Mouse (Mus musculus): ENCODE data around the gene Elp4. TPM values are rescaled to one million over a fixed set of nuclear protein-coding genes. Genes with fewer than 3 reads are reported as not detected.
A peak's percentile ranks its signal among the peaks of the same experiment; 100 is the strongest.

Elp4 gene
- total and polyA plus RNA-seq, 3 experiments, result 5.4 to 32.7 (median 27.7) TPM

GRCm38 (mm10) chr2:105779320-105779891, 125.0 kb downstream of the Elp4 start:
- no peak for DNase-seq (ENCODE audit: low spot score)
- no peak for ATAC-seq (ENCODE audit: extremely low read depth, insufficient number of reproducible peaks, low FRiP score, poor library complexity, severe bottlenecking)
- Histone ChIP-seq H3K36me3 (replicated peaks) (peaks cover 8% of the 10 kb centered on the region), H3K9me3 (replicated peaks) (no peaks in the 10 kb centered on the region), H3K27me3 (ENCODE audit: insufficient read depth, low read length) (no peaks in the 10 kb centered on the region), H3K4me3 (ENCODE audit: low read depth, low read length) (no peak overlapping the region), H3K4me1 (ENCODE audit: insufficient read depth, low read depth, low read length) (no peaks in the 10 kb centered on the region)
- TF ChIP-seq POLR2AphosphoS5 (IDR thresholded peaks at IDR 0.05; ENCODE audit: insufficient replicate concordance, low read depth, low read length) (no peak), GATA1 (IDR thresholded peaks at IDR 0.05; ENCODE audit: borderline replicate concordance, low read length) (no peak), GATA2 (IDR thresholded peaks at IDR 0.05; ENCODE audit: borderline replicate concordance, low read depth, low read length) (no peak), CTCF (IDR thresholded peaks at IDR 0.05; ENCODE audit: low read depth, low read length) (no peak), TAL1 (conservative IDR thresholded peaks at IDR 0.05; ENCODE audit: low read depth, low read length) (no peak)

GRCm38 (mm10) chr2:105771314-105771713, 133.1 kb downstream of the Elp4 start:
- peaks cover 7% of the 10 kb centered on the region for H3K4me1 ChIP-seq (ENCODE audit: insufficient read depth, low read depth, low read length)
- H3K9me3 ChIP-seq (replicated peaks), result peaks cover 3% of the 10 kb centered on the region; the same call in 1 of the 2 replicates
- no peak overlapping the region for H3K4me3 ChIP-seq (ENCODE audit: low read depth, low read length)
- DNase-seq (ENCODE audit: low spot score) (no peak), ATAC-seq (ENCODE audit: extremely low read depth, insufficient number of reproducible peaks, low FRiP score, poor library complexity, severe bottlenecking) (no peak)
- no peak for TF ChIP-seq GATA1 (IDR thresholded peaks at IDR 0.05; ENCODE audit: borderline replicate concordance, low read length)
- no peak for TF ChIP-seq POLR2AphosphoS5 (IDR thresholded peaks at IDR 0.05; ENCODE audit: insufficient replicate concordance, low read depth, low read length)
- TF ChIP-seq TAL1 (conservative IDR thresholded peaks at IDR 0.05; ENCODE audit: low read depth, low read length), result no peak
- TF ChIP-seq GATA2 (IDR thresholded peaks at IDR 0.05; ENCODE audit: borderline replicate concordance, low read depth, low read length), result no peak
- no peak for TF ChIP-seq CTCF (IDR thresholded peaks at IDR 0.05; ENCODE audit: low read depth, low read length)
- H3K36me3 ChIP-seq (replicated peaks), result peaks cover 6% of the 10 kb centered on the region
- H3K27me3 ChIP-seq (ENCODE audit: insufficient read depth, low read length), result no peaks in the 10 kb centered on the region

GRCm38 (mm10) chr2:105769747-105770328, 134.5 kb downstream of the Elp4 start:
- ATAC-seq (ENCODE audit: extremely low read depth, insufficient number of reproducible peaks, low FRiP score, poor library complexity, severe bottlenecking) (peak; percentile 80), DNase-seq (ENCODE audit: low spot score) (no peak)
- Histone ChIP-seq H3K36me3 (replicated peaks) (peaks cover 6% of the 10 kb centered on the region), H3K27me3 (ENCODE audit: insufficient read depth, low read length) (no peaks in the 10 kb centered on the region), H3K4me1 (ENCODE audit: insufficient read depth, low read depth, low read length) (peaks cover 7% of the 10 kb centered on the region), H3K9me3 (replicated peaks) (peaks cover 3% of the 10 kb centered on the region; the same call in 1 of the 2 replicates), H3K4me3 (ENCODE audit: low read depth, low read length) (no peak overlapping the region)
- TF ChIP-seq GATA1 (IDR thresholded peaks at IDR 0.05; ENCODE audit: borderline replicate concordance, low read length) (no peak), GATA2 (IDR thresholded peaks at IDR 0.05; ENCODE audit: borderline replicate concordance, low read depth, low read length) (no peak), CTCF (IDR thresholded peaks at IDR 0.05; ENCODE audit: low read depth, low read length) (no peak), TAL1 (conservative IDR thresholded peaks at IDR 0.05; ENCODE audit: low read depth, low read length) (peak; percentile 51), POLR2AphosphoS5 (IDR thresholded peaks at IDR 0.05; ENCODE audit: insufficient replicate concordance, low read depth, low read length) (no peak)

- peaks cover 3% of the 10 kb centered on the region for H3K36me3 ChIP-seq (replicated peaks)
- H3K4me3 ChIP-seq (ENCODE audit: low read depth, low read length), result no peak overlapping the region
- DNase-seq (ENCODE audit: low spot score) (no peak), ATAC-seq (ENCODE audit: extremely low read depth, insufficient number of reproducible peaks, low FRiP score, poor library complexity, severe bottlenecking) (no peak)
- H3K27me3 ChIP-seq (ENCODE audit: insufficient read depth, low read length), result no peaks in the 10 kb centered on the region
- H3K4me1 ChIP-seq (ENCODE audit: insufficient read depth, low read depth, low read length), result no peaks in the 10 kb centered on the region
- TF ChIP-seq TAL1 (conservative IDR thresholded peaks at IDR 0.05; ENCODE audit: low read depth, low read length) (no peak), GATA1 (IDR thresholded peaks at IDR 0.05; ENCODE audit: borderline replicate concordance, low read length) (no peak), CTCF (IDR thresholded peaks at IDR 0.05; ENCODE audit: low read depth, low read length) (no peak), GATA2 (IDR thresholded peaks at IDR 0.05; ENCODE audit: borderline replicate concordance, low read depth, low read length) (no peak), POLR2AphosphoS5 (IDR thresholded peaks at IDR 0.05; ENCODE audit: insufficient replicate concordance, low read depth, low read length) (no peak)
- H3K9me3 ChIP-seq (replicated peaks), result no peaks in the 10 kb centered on the region
These were observed 150.9 kb downstream of the Elp4 start for GRCm38 (mm10) chr2:105753512-105753911.

- Histone ChIP-seq H3K36me3 (replicated peaks) (peaks cover 6% of the 10 kb centered on the region), H3K9me3 (replicated peaks) (no peaks in the 10 kb centered on the region), H3K4me1 (ENCODE audit: insufficient read depth, low read depth, low read length) (no peaks in the 10 kb centered on the region), H3K27me3 (ENCODE audit: insufficient read depth, low read length) (no peaks in the 10 kb centered on the region), H3K4me3 (ENCODE audit: low read depth, low read length) (no peak overlapping the region)
- no peak for TF ChIP-seq CTCF (IDR thresholded peaks at IDR 0.05; ENCODE audit: low read depth, low read length)
- TF ChIP-seq GATA2 (IDR thresholded peaks at IDR 0.05; ENCODE audit: borderline replicate concordance, low read depth, low read length), result no peak
- no peak for TF ChIP-seq TAL1 (conservative IDR thresholded peaks at IDR 0.05; ENCODE audit: low read depth, low read length)
- no peak for TF ChIP-seq POLR2AphosphoS5 (IDR thresholded peaks at IDR 0.05; ENCODE audit: insufficient replicate concordance, low read depth, low read length)
- no peak for TF ChIP-seq GATA1 (IDR thresholded peaks at IDR 0.05; ENCODE audit: borderline replicate concordance, low read length)
- DNase-seq (ENCODE audit: low spot score) (no peak), ATAC-seq (ENCODE audit: extremely low read depth, insufficient number of reproducible peaks, low FRiP score, poor library complexity, severe bottlenecking) (no peak)
These were observed 155.3 kb downstream of the Elp4 start for GRCm38 (mm10) chr2:105749111-105749510.

- ATAC-seq (ENCODE audit: extremely low read depth, insufficient number of reproducible peaks, low FRiP score, poor library complexity, severe bottlenecking) (no peak), DNase-seq (ENCODE audit: low spot score) (no peak)
- no peak for TF ChIP-seq GATA2 (IDR thresholded peaks at IDR 0.05; ENCODE audit: borderline replicate concordance, low read depth, low read length)
- TF ChIP-seq POLR2AphosphoS5 (IDR thresholded peaks at IDR 0.05; ENCODE audit: insufficient replicate concordance, low read depth, low read length), result no peak
- no peak for TF ChIP-seq GATA1 (IDR thresholded peaks at IDR 0.05; ENCODE audit: borderline replicate concordance, low read length)
- no peak for TF ChIP-seq CTCF (IDR thresholded peaks at IDR 0.05; ENCODE audit: low read depth, low read length)
- TF ChIP-seq TAL1 (conservative IDR thresholded peaks at IDR 0.05; ENCODE audit: low read depth, low read length), result no peak
- Histone ChIP-seq H3K9me3 (replicated peaks) (no peaks in the 10 kb centered on the region), H3K4me3 (ENCODE audit: low read depth, low read length) (no peak overlapping the region), H3K27me3 (ENCODE audit: insufficient read depth, low read length) (no peaks in the 10 kb centered on the region), H3K4me1 (ENCODE audit: insufficient read depth, low read depth, low read length) (no peaks in the 10 kb centered on the region), H3K36me3 (replicated peaks) (peaks cover 9% of the 10 kb centered on the region)
These were observed 157.5 kb downstream of the Elp4 start for GRCm38 (mm10) chr2:105746896-105747295.
